Mouse (Mus musculus) forebrain, embryonic 16.5 days (tissue): ENCODE results near the gene Wfdc5. TPM values are rescaled to one million over a fixed set of nuclear protein-coding genes. Genes with fewer than 3 reads are reported as not detected.

ENCODE experiments used
- ATAC-seq: fragments of 200-750 bp; cut with Nextera tagmentation; 2 replicates; pipeline ENCODE4 v1.8.0; 2017; ENCODE audit warnings: mild to moderate bottlenecking, moderate library complexity
- H3K27ac ChIP-seq: fragments of 300-500 bp; sonication (generic); 2 replicates; pipeline ENCODE4 v1.5.1; 2014; ENCODE audit warnings: low read length, control low read depth
- H3K27me3 ChIP-seq: fragments of 300-500 bp; sonication (generic); replicated peaks from 2 replicates; pipeline ENCODE4 v1.6.1; 2014; ENCODE audit warnings: low read length; ENCODE audit not compliant: control insufficient read depth, insufficient read depth
- H3K36me3 ChIP-seq: fragments of 300-500 bp; sonication (generic); 2 replicates; pipeline ENCODE4 v1.6.1; 2014; ENCODE audit not compliant: control insufficient read depth, insufficient read depth
- H3K4me1 ChIP-seq: fragments of 300-500 bp; sonication (generic); replicated peaks from 2 replicates; pipeline ENCODE4 v1.6.1; 2014; ENCODE audit warnings: low read length; ENCODE audit not compliant: control insufficient read depth, insufficient read depth
- H3K4me2 ChIP-seq: fragments of 300-500 bp; sonication (generic); 2 replicates; pipeline ENCODE4 v1.6.1; 2014; ENCODE audit warnings: mild to moderate bottlenecking, low read length, control low read depth
- H3K4me3 ChIP-seq: fragments of 300-500 bp; sonication (generic); replicated peaks from 2 replicates; pipeline ENCODE4 v1.5.1; 2014; ENCODE audit warnings: mild to moderate bottlenecking, low read length, control low read depth
- H3K9ac ChIP-seq: fragments of 300-500 bp; sonication (generic); replicated peaks from 2 replicates; pipeline ENCODE4 v1.6.1; 2014; ENCODE audit warnings: low read depth, low read length, control low read depth
- H3K9me3 ChIP-seq: fragments of 300-500 bp; sonication (generic); 2 replicates; pipeline ENCODE4 v1.6.1; 2016; ENCODE audit warnings: low read length; ENCODE audit not compliant: control insufficient read depth
- WGBS: fragments of 180-500 bp; shearing (Covaris S2); extraction: QIAGEN DNeasy Blood & Tissue Kit; methylation state at CpG from one replicate; pipeline ENCODE4 v1.1.7; 2014; 5-methylcytosine and 5-hydroxymethylcytosine counted together
- polyA plus RNA-seq: library from polyadenylated mRNA; unstranded; fragments of >200 nt; fragmentation: Nextera tagmentation; extraction: Ambion mirVana; gene quantifications from 2 replicates; pipeline ENCODE4 v1.2.1, GENCODE M21; 2015

Gene Wfdc5
- polyA plus RNA-seq, 1 experiment from 2014 or later = not detected

DNA sequence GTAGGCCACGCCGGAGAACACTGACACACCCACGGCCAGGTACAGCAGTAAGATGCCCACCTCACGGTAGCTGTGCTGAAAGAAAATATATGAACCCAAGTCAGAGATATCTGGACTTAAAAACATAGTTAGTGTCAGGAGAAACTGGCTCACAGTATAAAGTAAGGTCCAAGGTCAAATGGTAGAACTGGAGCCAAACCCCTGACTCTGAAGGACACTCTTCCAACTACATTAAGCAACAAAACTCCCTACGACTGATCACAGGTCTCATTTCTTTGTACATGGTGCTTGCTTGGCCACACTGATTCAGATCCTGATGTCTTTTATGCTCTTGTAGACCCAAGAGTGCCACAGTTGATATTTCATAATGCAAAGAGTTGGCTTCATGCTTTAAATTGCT is 17.6 kb downstream of the Wfdc5 start:
- Histone ChIP-seq H3K4me2 (no peak overlapping the region), H3K9me3 (no peaks in the 10 kb centered on the region), H3K27me3 (peaks cover 36% of the 10 kb centered on the region), H3K4me1 (peaks cover 8% of the 10 kb centered on the region), H3K27ac (no peak overlapping the region), H3K4me3 (no peak overlapping the region), H3K36me3 (no peaks in the 10 kb centered on the region), H3K9ac (no peak overlapping the region)
- 98% methylated on average over 5 of the region's 5 CpGs for WGBS
- no peak for ATAC-seq

DNA sequence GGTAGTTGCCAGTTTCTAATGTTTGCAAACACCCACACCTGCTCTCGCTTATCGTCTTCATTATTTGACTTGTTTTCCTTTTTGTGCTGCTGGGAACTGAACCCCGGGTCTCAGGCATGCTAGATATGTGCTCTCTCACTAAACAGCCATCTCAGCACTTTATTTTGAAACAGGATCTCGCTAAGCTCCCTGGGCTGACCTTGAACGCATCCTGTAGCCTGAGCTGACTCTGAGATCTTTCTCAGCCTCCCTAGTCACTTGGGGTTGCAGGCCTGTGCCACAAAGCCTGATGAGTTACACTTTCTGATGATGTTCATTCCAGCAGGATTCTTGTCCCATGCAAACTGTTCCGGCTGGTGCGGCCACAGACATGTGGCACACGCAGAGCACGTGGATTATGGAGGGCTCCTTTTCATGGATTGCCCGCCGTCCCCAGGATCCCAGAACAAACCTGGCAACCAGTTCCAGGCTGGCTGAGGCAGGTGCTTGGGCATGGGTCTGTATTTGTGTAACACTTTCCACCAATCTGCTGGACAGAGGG is 21.0 kb downstream of the Wfdc5 start:
- H3K4me3 ChIP-seq = no peak overlapping the region
- no peaks in the 10 kb centered on the region for H3K4me1 ChIP-seq
- peaks cover 4% of the 10 kb centered on the region for H3K27me3 ChIP-seq
- H3K4me2 ChIP-seq = no peak overlapping the region
- H3K27ac ChIP-seq = no peak overlapping the region
- no peaks in the 10 kb centered on the region for H3K36me3 ChIP-seq
- H3K9me3 ChIP-seq = no peaks in the 10 kb centered on the region
- WGBS = 84% methylated on average over 11 of the region's 11 CpGs
- H3K9ac ChIP-seq = no peak overlapping the region
- ATAC-seq = no peak

DNA sequence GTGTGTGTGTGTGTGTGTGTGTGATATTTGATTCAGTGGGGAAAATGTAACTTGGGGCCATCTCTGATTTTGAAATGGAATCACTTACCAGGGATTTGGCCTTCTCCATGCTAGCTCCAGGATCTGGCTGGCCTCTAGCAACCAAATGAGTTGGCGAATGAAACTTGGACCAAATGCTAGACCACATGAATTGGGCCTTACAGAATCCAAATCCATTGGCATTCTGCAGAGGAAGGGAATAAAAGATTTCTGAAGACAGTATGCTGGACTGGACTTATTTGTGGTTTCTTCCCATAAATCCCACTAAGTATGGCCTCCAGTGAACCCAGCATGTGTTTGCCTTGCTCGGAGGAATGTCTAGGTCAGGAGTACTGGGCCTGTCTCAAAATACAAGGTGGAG is 23.7 kb downstream of the Wfdc5 start:
- H3K36me3 ChIP-seq = no peaks in the 10 kb centered on the region
- no peak for ATAC-seq
- WGBS = 89% methylated on average over 2 of the region's 2 CpGs
- H3K4me1 ChIP-seq = no peaks in the 10 kb centered on the region
- no peak overlapping the region for H3K4me2 ChIP-seq
- H3K9me3 ChIP-seq = no peaks in the 10 kb centered on the region
- no peak overlapping the region for H3K27ac ChIP-seq
- no peaks in the 10 kb centered on the region for H3K27me3 ChIP-seq
- no peak overlapping the region for H3K9ac ChIP-seq
- H3K4me3 ChIP-seq = no peak overlapping the region

DNA sequence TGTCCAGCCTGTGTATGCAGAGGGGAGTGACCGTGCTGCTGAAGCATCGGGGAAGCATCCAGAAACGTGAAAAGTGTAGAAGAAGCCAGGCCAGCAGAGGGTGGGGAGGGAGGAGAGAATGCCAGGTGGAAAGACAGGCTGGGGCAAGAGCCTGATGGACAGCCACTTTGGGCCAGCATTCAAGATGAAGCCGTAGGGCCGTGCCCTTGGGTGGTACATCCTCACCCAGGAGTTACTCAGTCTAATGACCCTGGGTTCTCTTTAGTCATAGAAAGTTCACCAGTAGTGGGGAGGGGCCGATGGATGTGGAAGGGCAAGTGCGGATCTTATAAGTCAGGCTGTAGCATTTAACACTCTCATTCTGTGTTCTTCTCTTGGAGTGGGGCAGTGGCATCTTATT is 26.4 kb downstream of the Wfdc5 start:
- no peaks in the 10 kb centered on the region for H3K9me3 ChIP-seq
- H3K4me3 ChIP-seq = no peak overlapping the region
- H3K9ac ChIP-seq = no peak overlapping the region
- H3K27me3 ChIP-seq = no peaks in the 10 kb centered on the region
- WGBS = 92% methylated on average over 7 of the region's 7 CpGs
- no peaks in the 10 kb centered on the region for H3K4me1 ChIP-seq
- no peak overlapping the region for H3K27ac ChIP-seq
- no peak for ATAC-seq
- no peak overlapping the region for H3K4me2 ChIP-seq
- peaks cover 3% of the 10 kb centered on the region; the same call in 1 of the 2 replicates for H3K36me3 ChIP-seq

DNA sequence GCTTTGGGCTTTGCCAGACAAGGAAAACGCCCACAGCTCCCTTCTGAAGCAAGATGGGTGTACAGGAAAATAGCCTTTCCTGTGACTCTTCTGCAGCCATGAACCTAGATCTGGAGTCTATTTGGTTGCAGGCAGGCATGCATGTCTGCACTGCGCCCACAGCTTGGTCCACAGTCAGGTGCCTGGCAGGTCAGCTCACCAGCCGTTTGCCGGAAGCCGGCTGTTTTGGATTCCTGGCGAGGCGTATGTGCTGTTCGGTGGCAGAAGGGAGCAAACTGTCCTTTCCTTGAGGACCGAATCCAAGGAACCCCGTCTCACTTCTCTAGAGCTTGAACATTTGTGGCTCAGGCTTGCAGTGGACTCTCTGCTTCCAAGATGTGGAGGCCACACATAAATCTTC is 28.5 kb downstream of the Wfdc5 start:
- H3K27me3 ChIP-seq = no peaks in the 10 kb centered on the region
- H3K9me3 ChIP-seq = no peaks in the 10 kb centered on the region
- no peak overlapping the region for H3K9ac ChIP-seq
- no peak overlapping the region for H3K4me2 ChIP-seq
- WGBS = 95% methylated on average over 10 of the region's 10 CpGs
- no peak for ATAC-seq
- no peak overlapping the region for H3K4me3 ChIP-seq
- no peak overlapping the region for H3K27ac ChIP-seq
- H3K36me3 ChIP-seq = peaks cover 3% of the 10 kb centered on the region; the same call in 1 of the 2 replicates
- no peaks in the 10 kb centered on the region for H3K4me1 ChIP-seq

GRCm38 (mm10) chr2:164152341-164152740 is 30.2 kb downstream of the Wfdc5 start:
- H3K4me1 ChIP-seq = no peaks in the 10 kb centered on the region
- H3K27ac ChIP-seq = no peak overlapping the region
- H3K9ac ChIP-seq = no peak overlapping the region
- no peaks in the 10 kb centered on the region for H3K27me3 ChIP-seq
- H3K36me3 ChIP-seq = peaks cover 3% of the 10 kb centered on the region; the same call in 1 of the 2 replicates
- no peak overlapping the region for H3K4me2 ChIP-seq
- WGBS = 96% methylated on average over 11 of the region's 11 CpGs
- H3K9me3 ChIP-seq = no peaks in the 10 kb centered on the region
- ATAC-seq = no peak
- no peak overlapping the region for H3K4me3 ChIP-seq

DNA sequence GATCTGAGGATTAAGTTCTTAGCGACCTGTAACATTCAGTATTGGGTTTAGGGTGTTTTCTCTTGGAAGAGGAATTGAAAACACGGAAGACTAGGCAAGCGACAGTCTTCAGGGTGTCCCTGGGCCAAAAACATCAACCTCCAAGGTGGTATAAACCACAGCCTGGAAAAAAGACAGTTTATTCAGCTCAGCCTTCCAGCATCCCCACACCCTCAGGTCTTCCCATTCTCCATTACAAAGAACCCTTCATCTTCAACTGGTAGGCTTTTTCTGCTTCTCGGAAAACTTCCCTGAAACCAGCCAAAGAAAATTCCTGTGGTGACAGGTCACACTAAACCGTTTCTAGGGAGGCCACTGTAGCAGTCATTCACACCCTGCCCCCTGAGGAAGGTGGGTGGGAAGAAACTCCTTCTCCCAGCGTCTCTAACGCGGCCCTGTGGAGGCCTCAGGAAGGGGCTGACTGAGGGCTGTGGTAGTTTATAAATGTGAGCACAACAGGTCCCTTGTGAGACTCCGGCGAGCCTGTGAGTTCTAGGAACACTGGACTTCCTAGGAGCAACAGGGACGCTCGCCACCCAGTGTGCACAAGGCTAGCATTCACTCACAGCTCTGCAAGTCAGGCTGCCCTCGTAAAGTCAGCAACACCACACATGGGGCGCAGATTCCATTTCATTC is 32.3 kb downstream of the Wfdc5 start:
- no peaks in the 10 kb centered on the region for H3K27me3 ChIP-seq
- 56% methylated on average over 14 of the region's 14 CpGs for WGBS

DNA sequence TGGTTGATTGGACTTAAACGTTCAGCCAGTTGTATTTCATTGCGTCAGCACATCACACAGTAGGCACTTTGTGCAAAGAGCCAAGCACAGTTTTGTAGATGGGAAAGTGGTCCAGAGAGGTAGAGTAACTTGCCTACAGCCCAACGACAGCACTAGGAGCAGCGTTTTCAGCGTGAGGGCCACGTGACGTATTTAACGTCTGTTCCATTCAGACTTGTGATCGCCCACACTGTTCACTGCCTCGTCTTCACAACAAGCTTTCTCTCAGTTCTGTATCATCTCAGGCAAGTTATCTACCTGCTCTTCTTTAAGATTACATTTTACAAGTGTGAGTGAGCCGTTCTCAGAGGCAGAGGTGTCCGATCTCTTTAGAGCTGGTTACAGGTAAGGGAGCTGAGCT is 36.0 kb downstream of the Wfdc5 start:
- H3K9me3 ChIP-seq = no peaks in the 10 kb centered on the region
- ATAC-seq = no peak
- 95% methylated on average over 12 of the region's 12 CpGs for WGBS
- H3K4me2 ChIP-seq = no peak overlapping the region
- H3K27ac ChIP-seq = no peak overlapping the region
- H3K4me3 ChIP-seq = no peak overlapping the region
- no peak overlapping the region for H3K9ac ChIP-seq
- H3K27me3 ChIP-seq = no peaks in the 10 kb centered on the region
- H3K36me3 ChIP-seq = no peaks in the 10 kb centered on the region
- H3K4me1 ChIP-seq = peaks cover 7% of the 10 kb centered on the region; the same call in 1 of the 2 replicates

More for the DNA sequence above, 32.3 kb downstream of the Wfdc5 start:
- H3K4me3 ChIP-seq = no peak overlapping the region
- peaks cover 3% of the 10 kb centered on the region; the same call in 1 of the 2 replicates for H3K36me3 ChIP-seq
- H3K4me2 ChIP-seq = no peak overlapping the region
- no peaks in the 10 kb centered on the region for H3K9me3 ChIP-seq
- no peak for ATAC-seq
- H3K9ac ChIP-seq = no peak overlapping the region
- no peaks in the 10 kb centered on the region for H3K4me1 ChIP-seq
- no peak overlapping the region for H3K27ac ChIP-seq

DNA sequence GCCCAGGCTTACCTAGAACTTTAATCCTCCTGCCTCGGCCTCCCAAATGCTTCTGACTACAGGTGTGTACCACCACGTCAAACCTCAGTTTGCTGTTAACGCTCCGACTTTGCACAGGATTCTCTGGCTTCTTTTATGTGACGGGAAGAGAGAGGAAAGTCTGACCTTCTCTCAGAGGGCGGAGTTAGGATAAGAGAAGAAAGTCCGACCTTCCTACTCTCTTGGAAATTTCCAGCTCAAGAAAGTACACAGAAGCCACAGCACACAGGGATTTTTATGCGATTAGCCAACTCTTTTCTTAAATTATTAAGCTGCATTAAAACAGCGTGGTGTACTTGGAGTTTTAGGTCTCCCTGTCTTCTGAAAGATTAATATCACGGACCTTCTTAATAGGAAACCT is 38.0 kb downstream of the Wfdc5 start:
- Histone ChIP-seq H3K9me3 (no peaks in the 10 kb centered on the region), H3K9ac (no peak overlapping the region), H3K36me3 (no peaks in the 10 kb centered on the region), H3K27ac (no peak overlapping the region), H3K27me3 (no peaks in the 10 kb centered on the region), H3K4me3 (no peak overlapping the region), H3K4me2 (no peak overlapping the region), H3K4me1 (peaks cover 7% of the 10 kb centered on the region; the same call in 1 of the 2 replicates)
- no peak for ATAC-seq
- WGBS = 87% methylated on average over 10 of the region's 10 CpGs
